Mouse (Mus musculus): ENCODE measurements at regions not wholly inside any gene's neighbourhood (a gene's known extent, or its start where the extent isn't known, plus 50 kb on each side); places are given as distances from the start of the nearest gene placed in this dataset.

- no peak overlapping the region for H3K9ac ChIP-seq
- H3K27ac ChIP-seq (replicated peaks), result no peak overlapping the region
- no peaks in the 10 kb centered on the region for H3K9me3 ChIP-seq
- no peaks in the 10 kb centered on the region for H3K4me1 ChIP-seq
- no peak overlapping the region for H3K4me3 ChIP-seq
- H3K36me3 ChIP-seq, result no peaks in the 10 kb centered on the region
- no peak overlapping the region for H3K4me2 ChIP-seq
- no peak for ATAC-seq (ENCODE audit: extremely low read depth, insufficient number of reproducible peaks, low FRiP score, low TSS enrichment)
- peaks cover 13% of the 10 kb centered on the region for H3K27me3 ChIP-seq (replicated peaks)
These were observed 1579.5 kb downstream of the 4930444P10Rik start for GRCm38 (mm10) chr1:14513662-14514061.

DNA sequence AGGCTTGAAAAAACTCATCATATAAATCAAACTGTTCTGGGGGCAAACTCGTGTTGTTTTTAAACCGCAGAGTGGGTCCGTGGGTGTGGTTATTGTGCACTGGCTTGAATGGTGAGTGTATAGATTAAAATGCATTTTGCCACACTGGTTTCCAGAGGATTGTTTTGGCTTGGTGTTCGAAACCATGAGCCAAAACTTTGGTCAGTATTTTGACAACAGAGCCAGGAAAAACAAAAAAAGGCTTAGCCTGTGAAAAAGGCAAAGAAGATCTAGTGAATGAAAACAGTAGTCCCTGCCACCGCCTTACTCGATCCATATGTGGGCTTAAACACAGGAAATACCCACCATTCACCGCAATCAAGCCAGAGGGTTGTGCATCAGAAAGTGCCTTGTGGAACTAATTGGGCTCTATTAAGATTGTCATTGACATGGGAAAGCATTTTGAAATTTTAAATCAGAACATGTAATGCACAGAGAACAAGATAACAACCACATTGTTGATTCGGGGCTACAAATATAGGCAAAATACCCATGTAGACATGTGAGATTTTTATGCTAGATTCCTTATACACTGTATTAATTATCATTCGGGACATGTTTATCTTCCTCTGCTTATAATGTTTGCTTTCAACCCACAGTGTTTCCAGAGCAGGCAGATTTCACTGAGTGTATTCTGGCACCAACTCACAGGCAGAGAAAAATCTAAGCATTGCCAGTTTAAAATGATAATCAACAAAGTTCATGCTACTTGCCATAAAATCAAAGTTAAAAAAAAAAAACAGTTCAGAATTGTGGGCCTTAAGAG is 1580.4 kb downstream of the 4930444P10Rik start:
- no peaks in the 10 kb centered on the region for H3K9me3 ChIP-seq
- H3K27ac ChIP-seq (replicated peaks), result no peak overlapping the region
- ATAC-seq (ENCODE audit: extremely low read depth, insufficient number of reproducible peaks, low FRiP score, low TSS enrichment), result no peak
- no peaks in the 10 kb centered on the region for H3K4me1 ChIP-seq
- H3K36me3 ChIP-seq, result no peaks in the 10 kb centered on the region
- WGBS, result 68% methylated on average over 9 of the region's 9 CpGs
- no peak overlapping the region for H3K4me3 ChIP-seq
- H3K27me3 ChIP-seq (replicated peaks), result peaks cover 23% of the 10 kb centered on the region
- H3K9ac ChIP-seq, result no peak overlapping the region
- H3K4me2 ChIP-seq, result no peak overlapping the region

- WGBS, result 2% methylated on average over 35 of the region's 36 CpGs
- Histone ChIP-seq H3K36me3 (no peaks in the 10 kb centered on the region), H3K9me3 (no peaks in the 10 kb centered on the region), H3K4me1 (peaks cover 30% of the 10 kb centered on the region), H3K9ac (peak overlapping the region; percentile 69), H3K4me2 (peak overlapping the region; percentile 90), H3K27me3 (replicated peaks) (peaks cover 77% of the 10 kb centered on the region), H3K4me3 (peak overlapping the region; percentile 57), H3K27ac (replicated peaks) (no peak overlapping the region)
- no peak for ATAC-seq (ENCODE audit: extremely low read depth, insufficient number of reproducible peaks, low FRiP score, low TSS enrichment)
These were observed 1586.1 kb downstream of the 4930444P10Rik start for GRCm38 (mm10) chr1:14506831-14507690.

- ATAC-seq (ENCODE audit: extremely low read depth, insufficient number of reproducible peaks, low FRiP score, low TSS enrichment), result peak; percentile 71
- peak overlapping the region; percentile 69 for H3K9ac ChIP-seq
- WGBS, result under 1% methylated on average over 29 of the region's 34 CpGs
These were observed 1586.8 kb downstream of the 4930444P10Rik start for GRCm38 (mm10) chr1:14506201-14506830.

DNA sequence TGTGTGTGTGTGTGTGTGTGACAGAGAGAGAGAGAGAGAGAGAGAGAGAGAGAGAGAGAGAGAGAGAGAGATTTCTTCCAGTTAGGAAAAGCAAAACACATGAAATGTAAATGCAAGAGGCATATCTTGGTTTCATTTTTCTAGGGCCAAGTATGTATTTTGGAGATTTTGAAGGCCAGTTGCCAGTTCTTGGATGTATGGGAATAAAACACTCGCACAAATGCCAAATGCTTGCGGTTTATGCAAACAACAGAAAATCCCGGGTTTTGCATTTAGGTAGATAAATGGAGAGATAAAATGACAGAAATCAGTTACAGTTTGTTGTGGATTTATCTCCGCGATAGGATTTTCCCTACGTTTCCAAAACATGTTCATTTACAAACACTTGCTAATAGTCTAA is 1587.4 kb downstream of the 4930444P10Rik start:
- Histone ChIP-seq H3K27me3 (replicated peaks) (peaks cover 81% of the 10 kb centered on the region), H3K36me3 (no peaks in the 10 kb centered on the region), H3K9ac (no peak overlapping the region), H3K4me3 (peak overlapping the region; percentile 57), H3K27ac (replicated peaks) (no peak overlapping the region), H3K4me1 (peaks cover 30% of the 10 kb centered on the region), H3K4me2 (peak overlapping the region; percentile 90), H3K9me3 (no peaks in the 10 kb centered on the region)
- 10% methylated on average over 6 of the region's 6 CpGs for WGBS
- no peak for ATAC-seq (ENCODE audit: extremely low read depth, insufficient number of reproducible peaks, low FRiP score, low TSS enrichment)

More at GRCm38 (mm10) chr1:14506201-14506830, 1586.8 kb downstream of the 4930444P10Rik start:
- no peaks in the 10 kb centered on the region for H3K36me3 ChIP-seq
- peaks cover 30% of the 10 kb centered on the region for H3K4me1 ChIP-seq
- H3K27me3 ChIP-seq (replicated peaks), result peaks cover 77% of the 10 kb centered on the region
- H3K9me3 ChIP-seq, result no peaks in the 10 kb centered on the region
- H3K4me3 ChIP-seq, result peak overlapping the region; percentile 57
- no peak overlapping the region for H3K27ac ChIP-seq (replicated peaks)
- H3K4me2 ChIP-seq, result peak overlapping the region; percentile 90

GRCm38 (mm10) chr1:14504767-14505343 is 1588.3 kb downstream of the 4930444P10Rik start:
- Histone ChIP-seq H3K9me3 (no peaks in the 10 kb centered on the region), H3K4me1 (peaks cover 30% of the 10 kb centered on the region), H3K27ac (replicated peaks) (no peak overlapping the region), H3K36me3 (no peaks in the 10 kb centered on the region), H3K4me3 (peak overlapping the region; percentile 32), H3K9ac (no peak overlapping the region), H3K27me3 (replicated peaks) (peaks cover 81% of the 10 kb centered on the region), H3K4me2 (peak overlapping the region; percentile 53)
- WGBS, result 3% methylated on average over 12 of the region's 12 CpGs
- no peak for ATAC-seq (ENCODE audit: extremely low read depth, insufficient number of reproducible peaks, low FRiP score, low TSS enrichment)

- Histone ChIP-seq H3K36me3 (no peaks in the 10 kb centered on the region), H3K9me3 (no peaks in the 10 kb centered on the region), H3K4me2 (peak overlapping the region; percentile 53), H3K9ac (no peak overlapping the region), H3K27ac (replicated peaks) (no peak overlapping the region), H3K4me1 (peaks cover 30% of the 10 kb centered on the region), H3K27me3 (replicated peaks) (peaks cover 74% of the 10 kb centered on the region), H3K4me3 (peak overlapping the region; percentile 32)
- no peak for ATAC-seq (ENCODE audit: extremely low read depth, insufficient number of reproducible peaks, low FRiP score, low TSS enrichment)
- WGBS, result 7% methylated on average over 17 of the region's 17 CpGs
These were observed 1589.0 kb downstream of the 4930444P10Rik start for GRCm38 (mm10) chr1:14503881-14504742.

DNA sequence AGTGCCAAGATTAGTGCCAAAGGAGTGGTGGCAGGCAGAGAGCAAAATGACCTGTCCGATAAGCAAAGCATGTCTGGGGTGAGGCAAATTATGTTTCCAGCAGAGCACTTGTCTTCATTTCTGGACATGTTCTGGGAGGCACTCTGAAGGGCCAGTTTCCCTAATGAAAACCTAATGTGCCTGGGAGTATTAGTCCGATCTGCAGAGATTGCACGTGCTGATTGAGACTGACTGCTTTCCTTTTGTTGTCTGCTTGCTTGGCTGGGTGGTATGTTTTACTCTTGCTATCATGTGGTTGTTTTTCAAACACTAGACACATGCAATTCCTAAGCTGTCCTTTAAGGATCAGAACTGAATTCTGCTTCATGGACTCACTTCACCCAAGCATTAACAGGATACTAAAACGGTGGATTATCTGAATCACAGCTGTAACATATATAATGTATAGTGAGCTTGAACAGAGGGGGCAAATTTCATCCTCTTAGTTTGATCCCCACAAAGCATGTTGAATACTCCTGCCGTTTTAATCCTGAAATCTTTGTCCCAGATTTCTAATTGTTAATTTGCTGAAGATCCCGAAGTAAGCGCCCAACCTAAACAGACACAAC is 1589.8 kb downstream of the 4930444P10Rik start:
- Histone ChIP-seq H3K4me1 (peaks cover 30% of the 10 kb centered on the region), H3K27me3 (replicated peaks) (peaks cover 66% of the 10 kb centered on the region), H3K4me3 (no peak overlapping the region), H3K9ac (no peak overlapping the region), H3K36me3 (no peaks in the 10 kb centered on the region), H3K4me2 (no peak overlapping the region), H3K9me3 (no peaks in the 10 kb centered on the region), H3K27ac (replicated peaks) (no peak overlapping the region)
- 35% methylated on average over 7 of the region's 7 CpGs for WGBS
- ATAC-seq (ENCODE audit: extremely low read depth, insufficient number of reproducible peaks, low FRiP score, low TSS enrichment), result no peak

DNA sequence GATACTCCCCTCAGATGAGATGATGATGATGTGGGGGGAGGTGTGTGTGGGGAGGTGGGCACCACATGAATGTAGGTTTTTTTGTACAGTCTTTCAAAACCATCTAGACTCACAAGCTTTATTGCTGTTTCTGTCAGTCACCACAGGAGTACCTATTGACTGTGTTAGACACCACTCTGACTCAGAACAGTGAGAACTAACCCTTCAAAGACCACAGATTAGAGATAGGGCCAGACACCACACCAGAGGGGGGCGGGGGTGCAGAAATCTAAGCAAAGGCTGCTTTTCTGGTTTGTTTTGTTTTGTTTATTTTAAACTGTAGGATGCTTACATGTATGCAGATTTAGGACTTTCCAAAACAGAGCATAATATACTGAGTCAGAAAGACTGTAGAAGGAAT is 1594.0 kb downstream of the 4930444P10Rik start:
- Histone ChIP-seq H3K27me3 (replicated peaks) (peaks cover 26% of the 10 kb centered on the region), H3K4me2 (no peak overlapping the region), H3K9ac (no peak overlapping the region), H3K36me3 (no peaks in the 10 kb centered on the region), H3K27ac (replicated peaks) (no peak overlapping the region), H3K4me3 (no peak overlapping the region), H3K4me1 (peaks cover 2% of the 10 kb centered on the region; the same call in 1 of the 2 replicates), H3K9me3 (no peaks in the 10 kb centered on the region)
- WGBS, result 60% methylated on average over 1 of the region's 1 CpGs
- ATAC-seq (ENCODE audit: extremely low read depth, insufficient number of reproducible peaks, low FRiP score, low TSS enrichment), result no peak

- ATAC-seq (ENCODE audit: extremely low read depth, insufficient number of reproducible peaks, low FRiP score, low TSS enrichment), result no peak
- H3K4me1 ChIP-seq, result peaks cover 7% of the 10 kb centered on the region
- no peak overlapping the region for H3K27ac ChIP-seq (replicated peaks)
- no peaks in the 10 kb centered on the region for H3K9me3 ChIP-seq
- H3K9ac ChIP-seq, result no peak overlapping the region
- 0 out of 2 replicates have a peak, but pooled peaks cover 3% of the 10 kb centered on the region for H3K27me3 ChIP-seq (replicated peaks)
- no peak overlapping the region for H3K4me2 ChIP-seq
- 68% methylated on average over 3 of the region's 3 CpGs for WGBS
- H3K4me3 ChIP-seq, result no peak overlapping the region
- no peaks in the 10 kb centered on the region for H3K36me3 ChIP-seq
These were observed 1603.1 kb downstream of the 4930444P10Rik start for GRCm38 (mm10) chr1:14490026-14490425.
